Mouse (Mus musculus): ENCODE results near the gene Nedd9.
A peak's percentile ranks its signal among the peaks of the same experiment; 100 is the strongest.

The Nedd9 gene

GRCm38 (mm10) chr13:41410191-41411074 lies 76.7 kb downstream of the Nedd9 start:
- DNase-seq (ENCODE audit: low spot score in 2 of 2): no peak

- DNase-seq (ENCODE audit: low spot score in 2 of 2): no peak
Measured at GRCm38 (mm10) chr13:41409291-41409690, 77.9 kb downstream of the Nedd9 start.

- peak; percentile 9 to 10 for DNase-seq (ENCODE audit: low spot score in 2 of 2)
Measured at GRCm38 (mm10) chr13:41408374-41408952, 78.7 kb downstream of the Nedd9 start.

GRCm38 (mm10) chr13:41405009-41405408 lies 82.2 kb downstream of the Nedd9 start:
- no peak for DNase-seq (ENCODE audit: low spot score in 2 of 2)

GRCm38 (mm10) chr13:41403838-41404237 lies 83.3 kb downstream of the Nedd9 start:
- DNase-seq (ENCODE audit: low spot score in 2 of 2): no peak

- no peak for DNase-seq (ENCODE audit: low spot score in 2 of 2)
Measured at GRCm38 (mm10) chr13:41402441-41403003, 84.6 kb downstream of the Nedd9 start.

- no peak for DNase-seq (ENCODE audit: low spot score in 2 of 2)
Measured at GRCm38 (mm10) chr13:41401775-41402174, 85.4 kb downstream of the Nedd9 start.

- no peak for DNase-seq (ENCODE audit: low spot score in 2 of 2)
Measured at GRCm38 (mm10) chr13:41400289-41400688, 86.9 kb downstream of the Nedd9 start.

- DNase-seq (ENCODE audit: low spot score in 2 of 2): no peak
Measured at GRCm38 (mm10) chr13:41392191-41392590, 95.0 kb downstream of the Nedd9 start.

- DNase-seq (ENCODE audit: low spot score in 2 of 2): no peak
Measured at GRCm38 (mm10) chr13:41390698-41391097, 96.5 kb downstream of the Nedd9 start.

GRCm38 (mm10) chr13:41386581-41386980 lies 100.6 kb downstream of the Nedd9 start:
- no peak for DNase-seq (ENCODE audit: low spot score in 2 of 2)

GRCm38 (mm10) chr13:41384896-41385295 lies 102.3 kb downstream of the Nedd9 start:
- no peak for DNase-seq (ENCODE audit: low spot score in 2 of 2)

GRCm38 (mm10) chr13:41382635-41383034 lies 104.5 kb downstream of the Nedd9 start:
- DNase-seq (ENCODE audit: low spot score in 2 of 2): no peak

GRCm38 (mm10) chr13:41381806-41382546 lies 105.2 kb downstream of the Nedd9 start:
- DNase-seq (ENCODE audit: low spot score in 2 of 2): no peak

- DNase-seq (ENCODE audit: low spot score in 2 of 2): no peak
Measured at GRCm38 (mm10) chr13:41381041-41381805, 105.9 kb downstream of the Nedd9 start.

GRCm38 (mm10) chr13:41379951-41380465 lies 107.2 kb downstream of the Nedd9 start:
- no peak for DNase-seq (ENCODE audit: low spot score in 2 of 2)

GRCm38 (mm10) chr13:41378462-41378861 lies 108.7 kb downstream of the Nedd9 start:
- no peak for DNase-seq (ENCODE audit: low spot score in 2 of 2)

GRCm38 (mm10) chr13:41377856-41378255 lies 109.3 kb downstream of the Nedd9 start:
- no peak for DNase-seq (ENCODE audit: low spot score in 2 of 2)

- no peak for DNase-seq (ENCODE audit: low spot score in 2 of 2)
Measured at GRCm38 (mm10) chr13:41377011-41377431, 110.1 kb downstream of the Nedd9 start.

- DNase-seq (ENCODE audit: low spot score in 2 of 2): no peak
Measured at GRCm38 (mm10) chr13:41376111-41376510, 111.1 kb downstream of the Nedd9 start.

- DNase-seq (ENCODE audit: low spot score in 2 of 2): no peak
Measured at GRCm38 (mm10) chr13:41375696-41376095, 111.5 kb downstream of the Nedd9 start.

Measured in frontal cortex, postnatal 36 days (tissue).